Mouse (Mus musculus): ENCODE data around the gene Mef2a. TPM values are rescaled to one million over a fixed set of nuclear protein-coding genes. Genes with fewer than 3 reads are reported as not detected.

The Mef2a gene
- total RNA-seq (2021) = 10 to 100 TPM; 60.9 to 69.3 TPM
- long read RNA-seq, experiment 1, full-length matches to known transcripts = 3 of 23 reads
- long read RNA-seq, experiment 1, partial matches to known transcripts = 0 of 23 reads
- long read RNA-seq, experiment 1, other reads (novel, unspliced or antisense) = 20 of 23 reads
- long read RNA-seq, experiment 2, full-length matches to known transcripts = 11 of 47 reads
- long read RNA-seq, experiment 2, partial matches to known transcripts = 0 of 47 reads
- long read RNA-seq, experiment 2, other reads (novel, unspliced or antisense) = 36 of 47 reads

DNA sequence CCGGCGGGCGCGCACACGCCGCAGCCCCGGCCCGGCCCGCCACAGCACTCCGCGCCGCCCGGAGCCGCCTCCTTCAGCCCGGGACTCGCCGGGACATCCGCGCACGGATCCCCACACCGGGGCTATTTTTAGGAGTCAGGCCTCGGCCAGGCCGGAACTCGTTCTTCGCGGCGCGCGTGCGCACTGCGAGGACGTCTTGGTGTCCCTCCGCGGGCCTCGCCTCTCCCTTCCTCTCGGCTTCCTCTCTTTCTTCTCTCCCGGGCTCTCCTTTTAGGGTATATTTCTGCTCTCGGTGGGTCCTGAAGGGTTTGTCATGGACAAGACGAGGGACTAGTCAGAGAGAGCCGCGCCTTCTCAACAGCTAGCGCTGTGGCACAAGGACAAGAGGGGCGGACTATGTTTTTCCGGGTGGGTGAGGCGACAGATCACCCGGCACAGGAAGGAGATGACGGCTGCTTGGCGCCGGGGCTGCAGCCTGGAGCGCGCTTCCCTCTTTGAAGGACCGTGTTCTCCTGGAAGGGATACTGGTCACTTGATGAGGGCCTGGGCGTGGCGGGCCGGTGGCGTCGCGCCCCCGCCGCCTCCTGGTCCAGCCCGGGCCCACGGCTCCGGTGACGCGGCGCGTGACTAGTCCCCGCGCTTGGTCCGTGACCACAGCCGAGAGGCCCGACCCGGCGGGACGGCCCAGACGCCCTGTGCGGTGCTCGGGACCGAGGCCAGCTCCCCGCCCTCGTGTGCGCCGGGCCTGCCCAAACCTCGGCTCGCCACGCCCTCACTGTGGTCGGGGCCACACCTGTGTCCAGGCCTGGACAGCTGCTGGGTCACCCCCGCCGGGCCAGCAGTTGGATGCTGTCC, at the start of gene Mef2a:
Mef2a (minus strand) TSS at position 130 of the 855 bp plus-strand sequence.
- peak; percentile 95 for DNase-seq

DNA sequence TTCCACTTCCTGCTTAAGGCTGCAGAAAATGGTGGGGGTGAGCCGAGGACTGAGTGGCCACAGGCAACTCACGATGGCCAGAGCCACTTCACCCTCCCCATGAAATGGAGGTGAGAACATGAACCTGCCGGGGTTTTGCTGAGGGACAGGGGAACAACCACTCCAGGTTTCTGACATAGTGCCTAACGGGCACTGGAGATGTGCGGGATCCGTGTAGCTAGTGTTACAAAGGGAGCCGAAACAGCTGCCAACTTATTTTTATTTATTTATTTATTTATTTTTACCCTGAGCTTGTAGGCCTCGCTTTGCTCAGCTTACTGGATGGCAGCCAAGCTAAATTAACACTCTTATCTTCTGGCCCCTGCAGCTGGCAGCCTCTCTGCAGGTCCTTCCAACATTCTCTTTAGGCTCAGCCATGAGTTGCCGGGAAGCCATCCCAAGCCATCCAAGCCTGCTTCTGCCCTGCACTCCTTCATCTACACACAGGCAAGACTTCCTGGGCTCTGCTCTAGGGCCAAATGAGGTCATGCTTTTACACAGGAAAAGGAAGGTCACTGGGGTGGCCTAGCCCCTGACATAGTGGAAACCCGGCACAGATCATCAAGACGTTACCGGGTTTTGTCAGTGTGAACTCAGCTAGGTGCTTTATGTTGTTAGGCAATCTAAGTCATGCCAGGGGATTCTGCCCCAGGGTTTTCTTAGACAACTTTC, 49.0 kb upstream of the Mef2a start:
- peak; percentile 68 for DNase-seq

DNA sequence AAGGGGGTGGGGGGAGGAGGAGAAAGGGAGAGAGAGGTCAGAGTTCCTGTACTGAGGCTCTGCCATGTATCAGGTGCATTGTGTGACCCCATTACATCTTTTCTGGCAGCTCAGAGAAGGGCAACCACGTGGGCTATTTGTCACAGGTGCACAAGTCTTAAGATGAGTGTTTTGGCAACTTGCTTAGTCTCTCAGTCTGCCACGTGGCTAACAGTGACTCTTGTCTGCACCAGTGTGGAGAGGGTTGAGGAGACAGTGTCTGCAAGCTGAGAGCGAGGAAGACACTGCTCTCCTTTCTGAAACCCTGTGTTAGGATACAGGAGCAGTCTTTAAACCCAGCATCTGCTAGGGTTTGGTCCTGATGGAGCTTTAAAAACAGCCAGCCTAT, 48.4 kb upstream of the Mef2a start:
- peak; percentile 42 for DNase-seq

DNA sequence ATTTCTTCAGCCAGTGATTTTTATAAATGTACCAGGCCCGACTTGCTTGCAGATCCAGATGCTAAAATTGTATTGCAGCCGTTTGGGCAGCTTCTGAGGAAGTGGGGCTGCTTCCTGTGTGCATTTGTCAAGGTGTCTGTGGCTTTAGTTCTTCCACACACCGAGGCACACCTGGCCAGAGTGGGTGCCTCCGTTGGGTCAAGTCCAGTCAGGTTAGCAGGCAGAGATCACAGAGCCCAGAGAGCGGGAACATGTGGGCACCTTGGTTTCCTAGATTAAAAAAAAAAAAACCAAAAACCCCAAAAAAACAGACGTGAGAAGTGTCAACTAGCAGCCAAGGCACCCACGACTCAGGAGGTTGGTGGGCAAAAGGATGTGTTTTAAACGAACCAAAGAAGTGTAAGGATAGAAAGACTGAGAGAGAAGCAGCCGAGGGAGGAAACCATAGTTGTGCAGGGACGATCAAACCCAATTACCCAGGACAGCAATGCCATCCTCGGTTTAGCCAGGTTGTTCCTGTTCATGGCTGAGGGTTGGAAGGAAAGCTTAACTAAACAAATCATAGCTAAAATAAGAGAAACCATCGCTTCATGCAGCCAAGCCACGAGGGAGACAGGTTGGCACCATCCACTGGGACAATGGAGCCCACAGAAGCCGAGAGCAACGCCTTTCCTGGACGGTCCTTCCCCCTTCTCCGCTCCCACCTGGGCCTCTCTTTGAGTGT, 47.1 kb upstream of the Mef2a start:
- no peak for DNase-seq

DNA sequence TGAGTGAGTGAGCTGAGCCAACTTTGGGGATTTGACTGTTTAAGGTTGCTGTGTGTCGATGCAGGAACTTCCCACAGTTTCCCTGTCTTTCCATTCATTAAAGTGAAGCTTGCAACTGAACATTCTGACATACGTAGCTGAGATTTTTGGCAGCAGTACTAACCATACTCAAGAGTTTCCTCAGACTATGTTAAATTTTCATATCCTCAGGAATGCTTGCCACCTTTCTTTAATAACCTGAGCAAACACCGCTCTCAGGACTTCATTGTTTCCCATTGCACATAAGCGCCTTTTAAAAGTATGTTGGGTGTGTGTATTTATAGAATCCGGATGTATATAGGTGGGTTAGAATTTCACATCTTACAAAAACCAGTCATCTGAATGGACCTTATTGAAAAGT, 45.5 kb upstream of the Mef2a start:
- no peak for DNase-seq

DNA sequence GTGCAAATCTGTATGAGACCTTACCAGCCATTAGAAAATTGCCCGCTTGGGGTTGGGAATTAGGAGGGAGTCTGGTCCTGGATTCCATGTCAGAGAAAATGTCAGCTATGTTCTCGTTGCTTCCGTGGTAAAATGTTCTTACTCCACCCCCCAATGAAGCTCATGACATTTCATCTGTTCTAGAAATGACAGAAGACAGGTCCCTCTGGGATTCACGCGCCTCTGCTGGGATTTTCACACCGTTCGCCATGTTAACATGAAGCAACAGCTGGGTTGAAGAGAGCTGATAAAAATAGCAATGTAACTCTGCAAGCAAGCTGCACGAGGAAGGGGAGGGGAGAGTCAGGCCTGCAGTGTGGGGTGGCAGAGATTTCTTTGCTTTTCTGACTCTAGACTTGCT, 42.1 kb upstream of the Mef2a start:
- peak; percentile 44 for DNase-seq

DNA sequence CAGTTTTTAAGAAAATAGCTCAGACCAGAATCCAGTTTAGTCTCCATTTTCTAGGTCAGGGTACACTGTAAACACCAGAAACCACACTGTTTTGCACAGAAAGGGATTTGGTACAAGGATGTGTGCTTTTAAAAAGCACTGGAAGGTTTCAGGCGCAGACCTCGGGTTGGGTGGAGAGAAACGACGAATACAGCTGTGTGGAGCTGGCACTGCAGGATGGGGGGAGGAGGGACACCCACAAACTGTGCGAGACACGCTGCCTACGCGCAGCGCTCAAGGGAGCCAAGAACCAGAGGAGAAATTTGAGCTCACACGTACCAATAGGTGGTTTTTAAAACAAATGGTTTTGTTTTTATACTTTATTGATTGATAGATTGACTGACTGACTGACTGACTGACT, 40.0 kb upstream of the Mef2a start:
- no peak for DNase-seq

DNA sequence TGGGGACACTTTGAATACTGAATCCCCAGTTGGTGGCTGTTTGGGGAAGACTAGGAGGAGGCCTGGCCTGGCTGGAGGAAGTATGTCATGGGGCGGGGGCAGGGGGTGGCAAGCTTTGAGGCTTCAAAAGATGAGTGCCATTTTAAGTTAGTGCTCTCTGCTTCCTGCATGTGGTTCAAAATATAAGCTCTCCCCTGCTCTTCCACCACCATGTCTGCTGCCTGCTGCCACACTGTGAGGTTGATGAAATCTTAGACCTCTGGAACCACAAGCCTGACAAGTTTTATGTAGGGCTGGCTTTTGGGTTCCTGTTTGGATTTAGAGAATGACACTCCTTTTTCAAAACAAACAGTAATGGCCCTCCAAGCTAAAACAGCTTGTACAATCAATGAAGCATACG, 34.4 kb upstream of the Mef2a start:
- DNase-seq = no peak

DNA sequence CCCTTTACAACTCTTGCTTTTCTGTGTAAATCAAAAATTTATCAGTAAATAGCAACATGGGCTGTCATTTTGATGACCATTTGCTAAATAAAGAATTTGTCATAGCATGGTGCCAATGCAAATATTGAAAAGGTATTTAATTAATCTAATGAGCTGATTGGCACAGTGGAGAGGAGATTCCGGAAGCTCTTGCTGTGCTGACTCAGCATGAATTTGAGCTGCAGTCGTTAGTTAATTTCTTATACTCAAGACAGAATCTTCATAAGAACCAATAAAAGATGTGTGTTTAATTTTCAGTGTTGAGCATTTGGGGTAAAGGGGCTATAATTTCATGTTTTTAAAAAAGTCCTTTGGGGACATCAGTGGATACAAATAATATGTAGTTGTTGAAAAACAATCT, 31.5 kb upstream of the Mef2a start:
- no peak for DNase-seq

DNA sequence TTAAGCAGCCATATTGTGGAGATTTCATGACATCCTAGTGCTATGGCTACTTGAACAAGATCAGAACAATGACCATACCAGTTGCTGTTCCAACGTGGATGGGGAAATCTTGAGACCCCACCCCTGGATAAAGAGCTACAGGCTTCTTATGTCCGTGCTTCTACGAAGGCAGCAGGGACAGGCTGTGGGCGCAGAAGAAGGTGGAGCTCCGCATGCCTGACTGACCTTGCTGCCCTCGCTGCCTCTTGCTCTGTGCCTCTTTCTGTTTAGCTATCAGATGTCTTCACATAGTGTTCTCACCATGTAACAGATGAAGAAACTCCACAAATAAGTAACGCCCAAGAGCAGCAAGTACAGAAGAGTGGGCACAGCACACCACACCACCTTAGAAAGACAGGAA, 29.7 kb upstream of the Mef2a start:
- DNase-seq = no peak

DNA sequence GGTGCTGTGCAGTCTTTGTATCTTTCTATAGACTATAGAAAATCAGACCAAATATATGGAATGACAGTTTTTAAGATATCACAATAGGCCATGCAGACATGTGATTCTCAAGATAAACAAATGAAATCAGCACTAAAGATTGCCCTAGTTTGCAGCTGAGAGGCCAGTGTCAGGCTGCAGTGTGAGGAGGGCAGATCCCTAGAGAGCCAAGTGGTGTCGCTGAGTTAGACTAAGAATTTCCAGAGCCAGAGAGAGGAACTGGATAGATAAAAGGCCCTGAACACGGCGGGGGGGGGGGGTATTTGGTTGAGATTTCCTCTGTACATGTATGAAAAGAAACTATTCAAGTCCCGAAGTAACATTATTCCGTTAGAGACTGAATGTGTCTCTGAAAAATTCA, 28.7 kb upstream of the Mef2a start:
- DNase-seq = no peak

DNA sequence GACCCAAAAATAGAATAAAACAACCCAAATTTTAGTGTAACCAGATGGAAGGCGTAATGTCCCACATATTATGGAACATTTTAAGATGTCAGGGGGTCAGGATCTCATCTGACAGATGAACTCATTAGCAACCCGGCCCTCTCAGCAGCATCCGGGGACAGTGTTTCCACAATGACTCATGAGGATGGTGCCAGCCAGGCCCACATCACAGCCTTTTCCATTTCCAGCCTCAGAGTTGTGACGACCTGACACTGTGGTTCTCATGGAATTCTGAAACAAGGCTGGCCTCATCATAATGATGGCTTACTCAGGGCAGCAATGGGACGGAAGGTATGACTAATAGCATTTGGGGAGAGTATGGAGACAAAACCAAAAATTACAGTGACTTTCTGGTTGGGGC, 18.1 kb upstream of the Mef2a start:
- DNase-seq = no peak

DNA sequence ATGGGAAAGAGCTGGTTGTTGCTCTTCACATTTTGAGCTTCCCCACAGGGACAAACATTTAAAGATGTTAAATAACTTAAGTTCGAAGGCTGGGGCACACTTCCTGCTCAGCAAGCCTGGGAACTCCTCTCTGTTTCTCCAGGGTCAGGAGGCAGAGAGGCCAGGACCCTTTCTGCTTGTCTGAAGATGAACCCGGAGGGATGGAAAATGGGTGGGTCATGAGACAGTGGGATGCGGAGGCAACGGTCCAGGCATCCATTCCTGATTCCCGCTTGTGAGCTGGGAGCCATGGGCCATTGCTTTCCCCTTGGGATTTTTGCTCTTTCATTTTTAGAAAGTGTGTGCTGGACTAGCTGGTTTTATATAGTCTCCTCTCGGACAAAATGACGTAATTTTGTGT, 17.4 kb upstream of the Mef2a start:
- peak; percentile 39 for DNase-seq

DNA sequence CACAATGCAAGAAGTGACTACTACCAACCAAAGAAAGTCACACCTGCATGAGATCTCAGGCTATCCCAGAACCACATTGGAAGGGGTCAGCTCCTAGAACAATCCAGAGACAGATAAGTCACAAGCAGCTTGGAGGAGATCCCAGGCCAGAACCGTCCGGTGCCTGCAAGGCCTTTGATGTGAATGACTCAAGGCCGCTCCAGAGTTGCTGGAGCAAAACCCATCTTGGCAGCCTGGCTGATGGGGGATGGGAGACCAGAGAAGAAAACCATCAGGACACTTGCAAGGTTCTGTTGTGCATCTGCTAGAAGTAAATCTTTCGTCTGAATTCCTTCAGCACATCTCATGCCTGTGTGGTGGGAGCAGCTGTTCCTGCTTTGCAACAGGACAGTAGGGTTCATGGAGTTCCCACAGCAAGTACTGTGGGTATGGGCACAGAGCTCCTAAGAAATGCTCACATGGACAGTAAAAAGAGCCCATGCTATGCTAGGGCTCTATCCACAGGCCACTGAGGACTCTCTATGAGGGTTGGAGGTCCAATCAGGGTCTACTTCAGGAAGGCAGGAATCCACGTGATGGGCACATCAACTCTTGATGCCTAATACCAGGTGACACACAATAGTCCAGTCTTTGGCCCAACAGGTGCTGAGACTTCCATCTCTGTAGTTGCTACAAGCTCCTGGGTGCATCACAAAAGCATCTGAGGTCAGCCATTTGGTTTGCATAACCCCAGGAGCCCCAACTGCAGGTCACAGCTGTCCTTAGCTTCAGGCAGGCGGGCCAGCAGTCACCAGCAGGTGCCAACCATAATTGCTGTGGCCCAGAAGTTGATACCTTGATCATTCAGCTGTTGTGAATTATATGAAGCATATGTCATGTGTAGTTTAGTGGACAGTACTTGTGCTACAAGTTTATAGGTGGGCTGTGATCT, 12.5 kb upstream of the Mef2a start:
- DNase-seq = no peak

DNA sequence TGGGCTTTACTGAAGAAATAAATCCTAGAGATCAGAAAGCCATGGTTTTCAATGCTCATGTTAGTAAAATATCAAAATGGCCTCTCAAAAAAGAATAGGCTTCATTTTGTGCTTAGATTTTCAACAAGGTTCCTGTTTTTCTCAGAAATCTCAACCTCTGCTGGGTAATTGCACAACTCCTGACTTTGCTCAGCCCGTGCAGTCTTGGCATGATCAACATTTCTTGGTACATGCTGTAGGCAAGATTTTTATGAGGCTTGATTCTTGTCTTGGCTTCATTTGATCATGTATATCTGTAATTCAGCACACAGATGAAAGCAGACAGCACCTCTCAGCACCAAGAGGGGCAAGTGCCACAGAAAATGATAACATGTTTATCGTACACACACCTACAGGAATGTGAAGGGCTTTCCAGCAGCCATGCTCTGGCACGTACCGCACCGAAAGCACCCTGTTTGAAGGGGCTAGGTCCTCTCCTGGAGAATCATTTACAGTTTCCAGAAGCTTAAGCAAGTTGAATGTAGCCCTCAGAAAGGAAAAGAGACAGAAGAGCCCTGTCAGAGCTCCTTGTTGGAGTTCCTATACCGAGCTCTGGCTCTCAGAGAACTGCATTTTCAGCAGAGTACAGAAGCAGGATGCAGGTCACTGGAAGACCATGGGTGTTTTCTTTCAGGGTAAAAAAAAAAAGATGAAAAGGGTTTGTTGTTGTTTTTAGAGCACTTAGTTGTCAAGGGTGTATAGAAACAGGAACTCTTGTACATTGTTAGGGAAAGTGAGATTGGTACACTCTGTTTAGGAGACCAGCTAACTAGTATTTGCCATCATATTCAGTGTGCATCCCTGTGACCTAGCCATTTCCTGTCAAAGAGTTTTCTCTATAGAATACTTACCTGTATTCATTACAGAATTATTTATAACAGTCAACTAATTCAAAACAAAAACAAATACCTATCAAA, 7.8 kb upstream of the Mef2a start:
- DNase-seq = no peak

DNA sequence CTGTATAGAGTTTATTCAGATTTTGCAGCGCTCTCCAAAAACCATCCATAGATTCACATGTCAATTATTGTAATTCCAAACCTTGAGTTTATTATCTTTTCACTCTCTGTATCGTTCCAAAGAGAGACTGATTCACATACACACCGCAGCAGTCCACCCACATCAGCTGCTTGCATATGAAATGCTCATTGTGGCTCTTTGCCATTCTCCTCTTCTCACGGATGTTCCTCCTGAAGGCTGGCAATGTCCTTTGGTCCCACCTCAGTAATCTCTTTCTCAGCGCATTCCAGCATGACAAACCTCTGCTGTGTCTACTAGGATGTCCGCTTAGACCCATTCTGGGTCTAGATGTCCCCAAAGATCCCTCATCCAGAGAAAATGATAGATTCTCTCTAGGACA, 4.1 kb upstream of the Mef2a start:
- DNase-seq = no peak

DNA sequence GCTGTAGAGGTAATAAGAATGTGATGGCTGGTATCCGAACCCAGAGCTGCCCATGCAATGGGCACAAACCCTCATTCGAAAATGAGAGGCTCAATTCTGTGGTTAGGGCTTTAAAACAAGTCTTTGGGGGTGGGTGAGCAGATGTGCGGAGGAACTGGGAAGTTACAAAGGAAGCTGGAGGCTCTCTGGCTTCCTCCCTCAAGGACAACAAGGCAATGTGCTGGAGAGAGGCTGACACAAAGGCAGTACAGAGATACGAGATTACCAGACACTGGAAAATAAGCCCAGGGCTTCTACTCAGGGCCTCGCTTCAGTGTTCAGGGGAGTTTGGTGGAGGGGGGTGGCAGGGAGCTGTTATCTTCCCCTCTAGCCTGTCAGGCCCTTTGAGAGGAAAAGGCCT, 1.3 kb upstream of the Mef2a start:
- DNase-seq = peak; percentile 36

DNA sequence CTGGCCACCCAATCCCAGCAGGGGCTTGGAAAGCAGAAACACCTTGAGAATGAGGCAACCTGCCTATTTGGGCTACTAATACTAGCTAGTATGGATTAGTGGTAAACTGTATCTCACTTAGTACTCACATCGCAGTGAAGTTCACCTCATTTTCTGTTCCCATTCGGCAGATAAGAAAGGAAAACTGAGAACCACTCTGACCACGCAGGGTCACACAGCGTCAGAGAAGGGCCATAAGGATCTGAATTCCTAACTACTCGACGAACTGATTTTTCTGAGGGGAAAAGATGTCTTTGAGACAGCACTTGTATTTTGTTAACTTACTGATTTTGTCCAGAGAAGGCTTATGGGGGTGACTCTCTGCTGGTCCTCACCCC, 914 bp upstream of the Mef2a start:
- DNase-seq = no peak

DNA sequence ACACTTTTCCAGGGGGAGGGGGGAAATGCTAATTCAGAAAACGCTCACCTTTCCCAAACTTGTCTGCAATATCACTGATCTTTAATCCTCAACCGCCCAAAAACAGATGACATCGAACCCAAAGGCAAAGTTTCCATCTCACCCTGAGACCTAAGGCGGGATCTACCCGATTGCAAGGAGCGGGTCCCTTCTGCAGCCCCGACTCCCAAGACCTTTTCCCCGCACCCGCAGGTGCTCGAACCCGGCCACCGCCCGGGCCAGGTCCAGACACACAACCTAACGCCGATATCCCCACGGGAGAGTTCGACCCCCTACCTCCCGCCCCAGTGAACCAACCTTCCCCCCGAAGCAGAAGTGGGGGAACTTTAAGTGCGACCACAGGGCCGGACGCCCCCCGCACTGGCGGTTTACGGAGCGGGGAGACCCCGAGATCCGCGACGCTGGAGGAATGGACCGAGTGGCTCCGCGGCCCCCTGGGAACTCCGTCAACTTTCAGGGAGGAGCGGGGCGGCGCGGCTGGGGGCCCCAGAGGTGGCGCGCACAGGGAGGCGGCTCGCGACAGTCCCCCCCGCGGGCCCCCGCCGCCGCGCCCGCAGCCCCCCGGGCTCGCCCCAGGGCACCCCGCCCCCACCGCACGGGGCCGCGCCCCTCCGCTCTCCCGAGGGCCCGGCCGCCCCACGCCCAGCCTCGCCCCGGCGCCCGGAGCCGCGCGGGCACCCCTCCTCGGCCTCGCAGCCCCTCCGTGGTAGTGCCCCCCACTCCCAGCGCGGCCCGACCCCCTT, 576 bp downstream of the Mef2a start:
- DNase-seq = no peak

All from gastrocnemius, postnatal 25 days (tissue).